Mouse (Mus musculus): ENCODE measurements around the gene Otulin.

DNA sequence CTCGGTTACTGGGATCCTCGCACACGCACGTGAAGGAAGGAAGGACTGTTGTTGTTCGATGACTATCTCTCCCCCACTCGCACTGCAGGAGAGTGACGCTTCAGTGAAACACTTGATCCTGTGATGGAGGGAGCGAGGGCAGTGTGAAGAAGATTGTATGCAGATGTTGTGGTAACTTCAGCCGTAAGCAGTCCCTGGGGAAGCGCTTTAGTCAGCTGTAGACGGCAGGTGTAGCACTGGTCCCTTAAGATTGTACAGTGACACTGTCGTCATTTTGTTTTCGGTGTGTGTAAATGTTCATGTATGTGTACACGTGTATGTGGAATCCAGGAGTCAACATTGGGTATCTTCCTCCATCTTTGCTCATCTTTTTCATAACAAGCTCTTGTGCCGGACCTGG, 130.1 kb downstream of the Otulin start:
- TF ChIP-seq MEF2A (IDR thresholded peaks at IDR 0.05; ENCODE audit: extremely low read depth, insufficient replicate concordance, low read depth, low read length, poor library complexity, severe bottlenecking) (no peak), ZKSCAN1 (IDR thresholded peaks at IDR 0.05; ENCODE audit: low read depth, low read length) (no peak), GATA1 (IDR thresholded peaks at IDR 0.05; ENCODE audit: low read depth, low read length) (no peak), CTCF (IDR thresholded peaks at IDR 0.05 in 2 of 3, conservative IDR thresholded peaks at IDR 0.05 in 1 of 3; ENCODE audit: control insufficient read depth in 1 of 3, insufficient read depth in 1 of 3, low read depth in 2 of 3, low read length in 3 of 3, poor library complexity in 1 of 3, severe bottlenecking in 1 of 3) (no peak)

Data from MEL (cell line).